Mouse (Mus musculus) neural tube, embryonic 12.5 days (tissue): ENCODE data around the gene Syt16. TPM values are rescaled to one million over a fixed set of nuclear protein-coding genes. Genes with fewer than 3 reads are reported as not detected.

ENCODE experiments used
- ATAC-seq: fragments of 200-750 bp; cut with Nextera tagmentation; 2 replicates; pipeline ENCODE4 v1.8.0; 2017; ENCODE audit warnings: low read depth, mild to moderate bottlenecking, moderate TSS enrichment, moderate library complexity; ENCODE audit not compliant: low FRiP score
- H3K27ac ChIP-seq: fragments of 300-500 bp; sonication (generic); 2 replicates; pipeline ENCODE4 v1.5.1; 2016
- H3K27me3 ChIP-seq: fragments of 300-500 bp; sonication (generic); replicated peaks from 2 replicates; pipeline ENCODE4 v1.6.1; 2016; ENCODE audit warnings: mild to moderate bottlenecking
- H3K36me3 ChIP-seq: fragments of 300-500 bp; sonication (generic); 2 replicates; pipeline ENCODE4 v1.6.1; 2016; ENCODE audit warnings: mild to moderate bottlenecking
- H3K4me1 ChIP-seq: fragments of 300-500 bp; sonication (generic); 2 replicates; pipeline ENCODE4 v1.6.1; 2016
- H3K4me2 ChIP-seq: fragments of 300-500 bp; sonication (generic); replicated peaks from 2 replicates; pipeline ENCODE4 v1.6.1; 2016; ENCODE audit warnings: mild to moderate bottlenecking
- H3K4me3 ChIP-seq: fragments of 300-500 bp; sonication (generic); 2 replicates; pipeline ENCODE4 v1.5.1; 2016
- H3K9ac ChIP-seq: fragments of 300-500 bp; sonication (generic); 2 replicates; pipeline ENCODE4 v1.6.1; 2016; ENCODE audit warnings: mild to moderate bottlenecking
- H3K9me3 ChIP-seq: fragments of 300-500 bp; sonication (generic); 2 replicates; pipeline ENCODE4 v1.6.1; 2016; ENCODE audit warnings: mild to moderate bottlenecking
- WGBS: fragments of 180-500 bp; shearing (Covaris S2); methylation state at CpG from one replicate; pipeline ENCODE4 v1.1.7; 2016; 5-methylcytosine and 5-hydroxymethylcytosine counted together
- polyA plus RNA-seq: library from polyadenylated mRNA; unstranded; fragments of >200 nt; fragmentation: Nextera tagmentation; extraction: Ambion mirVana; gene quantifications from 2 replicates; pipeline ENCODE4 v1.2.1, GENCODE M21; 2016

Gene Syt16
- polyA plus RNA-seq, 1 experiment from 2014 or later: 19.6 TPM

DNA sequence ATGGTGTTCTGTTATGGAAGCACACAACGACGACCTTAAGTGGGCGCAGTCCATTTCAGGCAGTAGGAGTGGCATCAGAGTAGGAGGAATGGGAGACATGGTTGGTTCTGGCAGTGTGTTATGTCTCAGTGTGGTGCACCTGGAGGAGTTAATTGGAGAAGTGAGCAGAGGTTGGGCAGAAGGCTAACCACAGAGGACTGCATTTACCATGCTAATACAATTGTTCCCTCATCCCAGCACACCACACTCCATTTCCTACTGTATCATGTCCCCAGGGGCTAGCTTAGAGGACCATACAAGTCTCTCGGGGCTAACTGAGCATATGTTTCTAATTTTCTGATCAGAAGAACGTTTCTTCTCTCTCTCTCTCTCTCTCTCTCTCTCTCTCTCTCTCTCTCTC, 18.0 kb downstream of the Syt16 start:
- no peak overlapping the region for H3K4me2 ChIP-seq
- H3K4me3 ChIP-seq: no peak overlapping the region
- no peaks in the 10 kb centered on the region for H3K36me3 ChIP-seq

DNA sequence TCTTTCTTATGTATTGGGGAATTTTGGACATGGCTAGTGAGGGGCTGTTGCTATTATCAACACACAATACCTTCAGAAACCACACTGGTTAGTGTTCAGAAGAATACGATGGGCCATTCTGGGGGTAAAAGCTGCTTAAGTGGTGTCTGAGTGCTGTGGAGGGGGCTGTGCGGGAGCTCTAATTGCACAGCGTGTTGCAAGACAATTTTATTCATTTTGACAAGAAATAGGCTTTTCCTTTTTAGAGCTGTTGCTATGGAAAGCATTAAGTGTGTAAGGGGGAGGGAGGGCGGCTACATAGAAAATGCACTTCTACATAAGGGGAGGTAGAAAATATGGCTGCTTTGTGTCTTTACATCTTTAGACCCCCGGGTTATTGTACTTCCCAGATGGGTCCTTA, 25.8 kb downstream of the Syt16 start:
- Histone ChIP-seq H3K4me2 (no peak overlapping the region), H3K4me1 (no peaks in the 10 kb centered on the region), H3K4me3 (no peak overlapping the region), H3K27ac (no peak overlapping the region), H3K9ac (no peak overlapping the region), H3K9me3 (no peaks in the 10 kb centered on the region), H3K27me3 (no peaks in the 10 kb centered on the region), H3K36me3 (no peaks in the 10 kb centered on the region)
- ATAC-seq: no peak
- WGBS: 72% methylated on average over 5 of the region's 5 CpGs

More for the DNA sequence above, 18.0 kb downstream of the Syt16 start:
- Histone ChIP-seq H3K9ac (no peak overlapping the region), H3K27me3 (no peaks in the 10 kb centered on the region), H3K9me3 (no peaks in the 10 kb centered on the region), H3K27ac (no peak overlapping the region), H3K4me1 (no peaks in the 10 kb centered on the region)
- no peak for ATAC-seq
- 84% methylated on average over 5 of the region's 5 CpGs for WGBS

DNA sequence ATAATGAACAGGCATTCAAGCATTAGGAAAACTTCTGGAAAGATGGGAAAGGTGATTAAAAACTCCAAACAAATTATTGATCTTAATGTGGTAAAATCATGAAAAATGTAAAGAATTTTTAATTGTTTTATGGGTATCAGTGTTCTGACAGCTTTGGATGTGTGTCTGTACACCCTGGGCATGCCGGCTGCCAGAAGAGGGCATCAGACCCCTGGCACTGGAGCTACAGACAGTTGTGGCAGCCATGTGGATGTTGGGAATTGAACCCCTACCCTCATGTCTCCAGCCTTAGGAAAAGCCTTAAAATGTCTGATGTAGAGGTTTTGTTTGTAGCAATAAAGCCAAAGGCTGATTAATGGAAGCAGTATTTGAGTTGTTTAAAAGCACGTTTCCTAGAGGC, 27.5 kb downstream of the Syt16 start:
- Histone ChIP-seq H3K36me3 (no peaks in the 10 kb centered on the region), H3K9me3 (no peaks in the 10 kb centered on the region), H3K4me1 (no peaks in the 10 kb centered on the region), H3K27ac (no peak overlapping the region), H3K4me2 (no peak overlapping the region), H3K4me3 (no peak overlapping the region), H3K27me3 (no peaks in the 10 kb centered on the region), H3K9ac (no peak overlapping the region)
- WGBS: 86% methylated on average over 2 of the region's 2 CpGs
- ATAC-seq: no peak

DNA sequence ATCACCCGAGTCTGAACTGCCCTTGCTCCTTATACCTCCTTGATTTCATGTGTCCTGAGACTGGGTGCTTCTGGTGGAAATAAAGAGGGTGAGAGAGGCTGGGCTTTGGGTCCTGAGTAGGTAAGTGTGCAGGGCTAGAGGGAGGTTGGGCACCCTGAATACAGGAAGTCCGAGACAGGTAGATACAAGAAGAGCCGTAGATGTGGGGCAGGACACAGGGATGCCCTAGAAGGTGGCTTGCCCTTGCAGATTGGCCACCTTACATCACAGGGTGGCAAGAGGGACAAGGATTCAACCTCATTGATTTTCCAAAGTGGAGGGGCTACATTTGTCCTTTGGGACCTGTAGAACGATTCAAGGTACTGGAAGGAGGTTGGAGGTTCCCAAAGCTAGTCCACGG, 45.8 kb downstream of the Syt16 start:
- no peaks in the 10 kb centered on the region for H3K36me3 ChIP-seq
- no peak overlapping the region for H3K27ac ChIP-seq
- no peak; the same call in 1 of the 2 replicates for ATAC-seq
- no peak overlapping the region for H3K9ac ChIP-seq
- no peaks in the 10 kb centered on the region for H3K4me1 ChIP-seq
- H3K4me3 ChIP-seq: no peak overlapping the region
- H3K4me2 ChIP-seq: no peak overlapping the region
- WGBS: 88% methylated on average over 5 of the region's 5 CpGs
- no peaks in the 10 kb centered on the region for H3K9me3 ChIP-seq
- H3K27me3 ChIP-seq: no peaks in the 10 kb centered on the region

DNA sequence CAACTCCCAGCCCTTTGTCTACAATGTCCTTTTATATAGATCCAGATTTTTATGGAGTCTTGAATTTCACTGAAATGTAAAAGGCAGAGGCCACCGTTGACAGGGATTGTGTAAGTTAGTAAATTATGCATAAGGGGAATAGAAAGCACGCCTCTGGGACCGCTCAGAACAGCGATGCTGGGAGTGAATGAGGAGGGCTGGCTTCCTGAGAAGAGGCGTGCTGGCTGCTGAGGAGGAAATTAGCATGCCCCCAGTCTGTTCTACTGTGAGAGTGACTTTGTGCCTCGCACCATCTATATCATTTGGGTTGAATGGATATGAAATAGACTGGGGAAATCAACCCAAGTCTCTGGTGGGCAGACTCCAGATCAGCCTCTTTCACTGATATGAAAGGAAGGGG, 46.3 kb downstream of the Syt16 start:
- H3K9ac ChIP-seq: no peak overlapping the region
- WGBS: 38% methylated on average over 6 of the region's 6 CpGs
- H3K4me1 ChIP-seq: no peaks in the 10 kb centered on the region
- H3K4me2 ChIP-seq: no peak overlapping the region
- no peak overlapping the region for H3K4me3 ChIP-seq
- peak; percentile 63; the same call in 1 of the 2 replicates for ATAC-seq
- no peaks in the 10 kb centered on the region for H3K27me3 ChIP-seq
- no peak overlapping the region for H3K27ac ChIP-seq
- no peaks in the 10 kb centered on the region for H3K9me3 ChIP-seq
- no peaks in the 10 kb centered on the region for H3K36me3 ChIP-seq

DNA sequence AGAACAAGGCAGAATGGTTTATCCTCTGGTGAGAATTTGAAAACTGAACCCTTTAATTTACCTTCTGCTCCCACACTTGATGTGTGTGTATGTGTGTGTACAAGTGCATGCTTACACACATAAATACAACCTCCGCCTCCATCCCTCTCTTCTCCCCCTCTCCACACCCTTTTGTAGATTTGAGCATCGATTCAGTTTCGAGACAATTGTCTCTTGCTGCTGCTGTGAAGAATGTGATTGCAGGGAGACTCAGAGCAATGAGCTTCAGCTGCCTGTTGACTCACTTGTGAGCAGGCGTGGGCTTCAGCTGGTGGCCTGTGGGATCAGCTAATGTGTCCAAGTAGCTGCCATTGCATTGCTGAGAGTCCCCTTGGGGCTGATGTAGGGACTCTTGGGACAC, 46.8 kb downstream of the Syt16 start:
- Histone ChIP-seq H3K36me3 (no peaks in the 10 kb centered on the region), H3K27me3 (no peaks in the 10 kb centered on the region), H3K4me1 (no peaks in the 10 kb centered on the region), H3K4me2 (no peak overlapping the region), H3K4me3 (no peak overlapping the region), H3K9me3 (no peaks in the 10 kb centered on the region), H3K9ac (no peak overlapping the region), H3K27ac (no peak overlapping the region)
- no peak for ATAC-seq
- 70% methylated on average over 4 of the region's 4 CpGs for WGBS

DNA sequence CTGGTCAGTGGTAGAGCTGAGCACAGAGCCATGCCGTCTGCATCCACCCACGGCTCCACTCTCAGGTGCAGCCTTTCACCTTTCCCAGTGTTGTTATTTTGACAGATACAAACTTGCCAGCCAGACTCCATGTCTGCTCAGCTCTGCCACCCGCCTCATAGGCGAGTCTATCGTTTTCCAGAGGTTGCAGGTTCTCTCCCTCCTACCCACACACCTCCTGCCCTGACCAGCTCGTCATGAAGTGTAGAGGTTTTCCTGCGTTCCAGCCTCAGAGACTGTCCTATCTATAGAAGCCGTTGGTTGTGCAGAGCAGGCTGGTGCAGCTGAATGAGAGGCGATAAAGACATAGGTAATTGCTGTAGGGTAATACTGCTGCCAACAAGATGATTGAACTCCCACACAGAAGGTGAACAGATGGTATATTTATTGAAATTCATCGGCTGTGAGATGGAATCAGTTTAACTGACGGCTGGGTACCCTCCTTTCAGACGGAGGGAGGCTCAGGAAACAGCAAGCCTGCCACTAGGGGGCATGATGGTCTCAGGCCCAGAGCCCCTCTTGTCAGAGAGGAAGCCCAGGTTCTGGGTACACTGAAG, 58.0 kb downstream of the Syt16 start:
- Histone ChIP-seq H3K4me3 (no peak overlapping the region), H3K27ac (no peak overlapping the region), H3K27me3 (no peaks in the 10 kb centered on the region), H3K36me3 (no peaks in the 10 kb centered on the region), H3K9ac (no peak overlapping the region), H3K4me2 (no peak overlapping the region), H3K9me3 (no peaks in the 10 kb centered on the region), H3K4me1 (no peaks in the 10 kb centered on the region)
- WGBS: 55% methylated on average over 12 of the region's 12 CpGs
- peak; percentile 89 for ATAC-seq

DNA sequence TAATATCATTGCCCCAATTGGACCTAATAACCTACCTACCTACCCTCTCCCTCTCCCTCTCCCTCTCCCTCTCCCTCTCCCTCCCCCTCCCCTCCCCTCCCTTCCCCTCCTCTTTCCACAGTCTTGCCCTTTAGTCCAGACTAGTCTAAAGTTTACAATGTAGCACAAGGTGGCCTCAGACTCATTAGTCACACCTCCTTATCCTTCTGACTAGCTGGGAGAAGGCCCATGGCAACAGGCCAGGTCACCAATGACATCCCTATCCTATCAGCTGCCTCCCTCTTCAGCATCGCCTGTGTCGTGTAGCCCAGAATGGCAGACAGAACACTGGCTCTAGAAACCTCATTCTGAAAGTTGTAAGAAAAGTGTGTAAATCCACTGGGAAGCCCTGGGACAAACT, 58.7 kb downstream of the Syt16 start:
- H3K4me2 ChIP-seq: no peak overlapping the region
- ATAC-seq: peak; percentile 58; the same call in 1 of the 2 replicates
- H3K9me3 ChIP-seq: no peaks in the 10 kb centered on the region
- no peaks in the 10 kb centered on the region for H3K36me3 ChIP-seq
- no peaks in the 10 kb centered on the region for H3K4me1 ChIP-seq
- H3K27ac ChIP-seq: no peak overlapping the region
- WGBS: 50% methylated on average over 2 of the region's 2 CpGs
- H3K27me3 ChIP-seq: no peaks in the 10 kb centered on the region
- H3K9ac ChIP-seq: no peak overlapping the region
- no peak overlapping the region for H3K4me3 ChIP-seq

DNA sequence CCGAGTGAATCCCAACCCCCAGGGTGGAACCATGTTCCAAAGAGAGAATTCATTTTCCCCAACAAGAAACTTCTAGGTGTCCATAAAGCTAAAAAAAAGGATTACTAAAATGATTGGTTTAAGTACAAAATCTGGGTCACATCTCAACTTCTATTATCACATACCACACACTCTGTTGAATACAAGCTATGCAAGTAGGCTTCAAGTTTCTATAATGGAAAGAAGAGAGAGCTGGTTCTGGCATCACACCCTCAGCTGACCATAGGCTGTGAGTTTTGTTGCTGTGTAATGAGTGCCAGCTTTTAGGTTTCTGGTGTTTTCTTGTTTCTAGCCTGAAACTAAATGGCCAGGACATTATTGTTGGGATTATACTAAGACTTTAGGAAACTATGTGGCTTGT, 65.1 kb downstream of the Syt16 start:
- Histone ChIP-seq H3K27ac (no peak overlapping the region), H3K4me3 (no peak overlapping the region), H3K36me3 (no peaks in the 10 kb centered on the region), H3K4me2 (no peak overlapping the region), H3K27me3 (no peaks in the 10 kb centered on the region), H3K9me3 (no peaks in the 10 kb centered on the region), H3K4me1 (no peaks in the 10 kb centered on the region), H3K9ac (no peak overlapping the region)
- WGBS: 87% methylated on average over 1 of the region's 1 CpGs
- no peak for ATAC-seq

DNA sequence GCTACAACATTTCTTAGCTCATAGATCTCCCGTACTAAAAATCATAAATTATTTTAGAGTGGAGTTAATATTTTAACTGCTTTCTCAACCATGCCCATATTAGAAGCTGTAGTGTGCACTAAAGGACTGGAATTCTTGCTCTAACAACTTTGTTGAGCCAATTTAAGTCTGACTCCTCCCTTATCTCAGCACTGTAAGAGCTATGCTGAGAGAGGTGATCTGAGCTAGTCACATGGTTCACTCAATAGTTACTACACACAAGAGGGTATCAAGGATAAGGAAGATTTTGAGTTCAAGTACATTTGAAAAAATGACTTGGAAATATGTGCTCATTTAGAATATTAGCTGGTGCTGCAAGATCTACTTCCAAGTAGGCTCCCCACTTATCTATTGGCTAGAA, 71.5 kb downstream of the Syt16 start:
- Histone ChIP-seq H3K4me3 (no peak overlapping the region), H3K27ac (no peak overlapping the region), H3K27me3 (no peaks in the 10 kb centered on the region), H3K4me1 (no peaks in the 10 kb centered on the region), H3K36me3 (no peaks in the 10 kb centered on the region), H3K9ac (no peak overlapping the region), H3K4me2 (no peak overlapping the region), H3K9me3 (no peaks in the 10 kb centered on the region)
- WGBS: 88% methylated on average over 1 of the region's 1 CpGs
- no peak for ATAC-seq

DNA sequence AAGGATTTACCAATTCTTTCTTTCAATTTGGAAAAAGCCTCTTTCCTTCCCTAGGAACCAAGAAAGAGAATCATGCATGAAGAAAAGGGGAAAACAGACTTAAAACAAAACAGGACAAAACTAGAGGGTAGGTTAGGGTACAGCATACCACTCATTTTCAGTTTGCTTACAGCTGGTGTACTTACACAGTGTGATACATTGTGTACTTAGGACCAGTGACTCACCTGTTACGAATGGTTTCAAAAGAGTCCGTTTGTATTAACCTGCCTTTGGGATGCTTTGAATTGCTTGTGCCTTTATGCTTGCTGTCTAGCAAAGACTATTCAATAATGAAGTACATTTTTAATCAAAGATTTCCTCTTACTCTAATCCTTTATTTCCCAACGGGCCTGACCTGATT, 78.1 kb downstream of the Syt16 start:
- Histone ChIP-seq H3K27me3 (no peaks in the 10 kb centered on the region), H3K9me3 (no peaks in the 10 kb centered on the region), H3K4me2 (no peak overlapping the region), H3K4me1 (no peaks in the 10 kb centered on the region), H3K36me3 (no peaks in the 10 kb centered on the region), H3K9ac (no peak overlapping the region), H3K4me3 (no peak overlapping the region), H3K27ac (no peak overlapping the region)
- no peak for ATAC-seq
- 84% methylated on average over 3 of the region's 3 CpGs for WGBS

DNA sequence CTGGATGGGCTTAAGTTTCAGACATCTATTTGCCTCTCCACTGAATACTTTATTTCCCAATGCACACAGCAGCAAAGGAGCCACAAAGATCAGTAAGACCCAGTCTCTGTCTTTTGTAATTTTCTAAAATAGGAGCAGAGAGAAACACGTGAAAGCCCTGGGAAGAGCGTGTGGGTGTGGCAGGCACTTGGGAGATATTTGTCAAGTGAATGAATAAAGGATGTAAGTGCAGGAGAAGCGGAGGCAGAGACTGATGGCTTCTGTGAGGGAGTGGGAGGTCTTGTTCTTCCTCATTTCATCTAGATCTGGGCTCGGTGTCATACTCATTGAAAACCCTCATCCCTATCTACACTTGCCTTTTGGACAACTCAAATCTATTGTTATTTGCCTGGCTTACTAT, 78.6 kb downstream of the Syt16 start:
- no peak for ATAC-seq
- no peak overlapping the region for H3K9ac ChIP-seq
- no peaks in the 10 kb centered on the region for H3K27me3 ChIP-seq
- 69% methylated on average over 4 of the region's 4 CpGs for WGBS
- no peak overlapping the region for H3K4me2 ChIP-seq
- H3K27ac ChIP-seq: no peak overlapping the region
- H3K4me1 ChIP-seq: no peaks in the 10 kb centered on the region
- H3K9me3 ChIP-seq: no peaks in the 10 kb centered on the region
- no peaks in the 10 kb centered on the region for H3K36me3 ChIP-seq
- no peak overlapping the region for H3K4me3 ChIP-seq

DNA sequence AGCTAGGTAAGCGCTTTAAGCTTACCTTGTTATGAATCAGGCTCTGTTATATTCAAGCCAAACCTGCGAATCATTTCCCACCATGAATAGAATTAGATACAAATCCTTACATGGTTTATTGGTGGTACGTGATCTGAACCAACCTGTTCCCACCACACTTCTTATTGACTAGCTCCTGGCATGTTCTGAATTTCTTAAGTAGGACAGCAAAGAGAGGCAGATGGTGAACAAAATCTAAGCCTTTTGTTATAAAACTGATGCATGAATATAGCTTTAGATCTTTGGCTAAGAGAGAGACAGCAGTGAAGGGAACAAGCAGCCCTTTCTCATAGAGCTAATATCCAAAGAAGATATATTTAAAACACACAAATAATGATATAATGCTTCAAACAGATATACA, 83.7 kb downstream of the Syt16 start:
- Histone ChIP-seq H3K4me3 (no peak overlapping the region), H3K27me3 (no peaks in the 10 kb centered on the region), H3K4me1 (no peaks in the 10 kb centered on the region), H3K4me2 (no peak overlapping the region), H3K27ac (no peak overlapping the region), H3K36me3 (no peaks in the 10 kb centered on the region), H3K9ac (no peak overlapping the region), H3K9me3 (no peaks in the 10 kb centered on the region)
- no peak for ATAC-seq
- WGBS: 92% methylated on average over 3 of the region's 3 CpGs
